Mouse (Mus musculus) testis, adult 2 months (tissue): ENCODE data around the gene Arpc1b. TPM values are rescaled to one million over a fixed set of nuclear protein-coding genes. Genes with fewer than 3 reads are reported as not detected.
A peak's percentile ranks its signal among the peaks of the same experiment; 100 is the strongest.
"Not testable (repeated sequence)": the region's sequence is repeated elsewhere in the genome, so short reads cannot be mapped to it uniquely, and the experiment has no call there.

Experiments used
- H3K27ac ChIP-seq: fragments of 200-500 bp; 2 replicates; pipeline ENCODE4 v1.5.1; 2012; ENCODE audit warnings: low read depth, low read length; ENCODE audit not compliant: control insufficient read depth, insufficient read depth
- H3K27me3 ChIP-seq: fragments of 200-500 bp; 2 replicates; pipeline ENCODE4 v1.6.1; 2012; ENCODE audit warnings: mild to moderate bottlenecking, low read length, moderate library complexity; ENCODE audit not compliant: control insufficient read depth, insufficient read depth
- H3K36me3 ChIP-seq: fragments of 200-500 bp; 2 replicates; pipeline ENCODE4 v1.6.1; 2012; ENCODE audit warnings: mild to moderate bottlenecking, low read length; ENCODE audit not compliant: control insufficient read depth, insufficient read depth
- H3K4me1 ChIP-seq: fragments of 200-500 bp; 2 replicates; pipeline ENCODE4 v1.6.1; 2012; ENCODE audit warnings: low read length; ENCODE audit not compliant: control insufficient read depth, insufficient read depth
- H3K4me3 ChIP-seq: fragments of 200-500 bp; 2 replicates; pipeline ENCODE4 v1.5.1; 2012; ENCODE audit warnings: low read depth, mild to moderate bottlenecking, low read length, moderate library complexity, mixed read lengths; ENCODE audit not compliant: control insufficient read depth
- CTCF ChIP-seq: fragments of 200-500 bp; IDR thresholded peaks from 2 replicates; pipeline ENCODE4 v1.5.1; 2012; ENCODE audit warnings: low read depth, mild to moderate bottlenecking, inconsistent platforms, low read length, moderate library complexity; ENCODE audit not compliant: control insufficient read depth, insufficient read depth, insufficient replicate concordance
- POLR2A ChIP-seq: fragments of 200-500 bp; IDR thresholded peaks from 2 replicates; pipeline ENCODE4 v1.6.1; 2012; ENCODE audit warnings: low read depth, mild to moderate bottlenecking, inconsistent platforms, low read length, moderate library complexity; ENCODE audit not compliant: control insufficient read depth
- polyA plus RNA-seq: library from polyadenylated mRNA; depleted of rRNA; stranded (reverse); fragments of >200 nt; gene quantifications from 2 replicates; pipeline ENCODE4 v1.2.3, GENCODE M21; 2012

Arpc1b gene
- polyA plus RNA-seq, 1 experiment = 71.7 TPM

GRCm38 (mm10) chr5:145126580-145126979 is 12.6 kb downstream of the Arpc1b start:
- TF ChIP-seq CTCF = no peak
- TF ChIP-seq POLR2A = no peak
- Histone ChIP-seq H3K27me3 (no peaks in the 10 kb centered on the region), H3K4me3 (no peak overlapping the region), H3K36me3 (no peaks in the 10 kb centered on the region; the same call in none of the 2 replicates), H3K27ac (no peak overlapping the region), H3K4me1 (peaks cover 5% of the 10 kb centered on the region)

GRCm38 (mm10) chr5:145129124-145129523 is 15.1 kb downstream of the Arpc1b start:
- Histone ChIP-seq H3K4me1 (peaks cover 5% of the 10 kb centered on the region), H3K4me3 (no peak overlapping the region)
- TF ChIP-seq CTCF = no peak
- no peak for TF ChIP-seq POLR2A

GRCm38 (mm10) chr5:145129773-145130172 is 15.8 kb downstream of the Arpc1b start:
- H3K36me3 ChIP-seq, H3K27me3 ChIP-seq, H3K27ac ChIP-seq, H3K4me1 ChIP-seq, H3K4me3 ChIP-seq: not testable (repeated sequence)

More at GRCm38 (mm10) chr5:145129124-145129523, 15.1 kb downstream of the Arpc1b start:
- peaks cover 7% of the 10 kb centered on the region for H3K36me3 ChIP-seq
- no peak overlapping the region for H3K27ac ChIP-seq
- H3K27me3 ChIP-seq = no peaks in the 10 kb centered on the region

GRCm38 (mm10) chr5:145130191-145130590 is 16.2 kb downstream of the Arpc1b start:
- Histone ChIP-seq H3K4me1 (peaks cover 5% of the 10 kb centered on the region), H3K36me3 (peaks cover 8% of the 10 kb centered on the region), H3K4me3 (no peak overlapping the region), H3K27ac (no peak overlapping the region; the same call in 1 of the 2 replicates), H3K27me3 (no peaks in the 10 kb centered on the region)
- no peak for TF ChIP-seq POLR2A

- H3K36me3 ChIP-seq = peaks cover 8% of the 10 kb centered on the region
- no peak overlapping the region for H3K27ac ChIP-seq
- peaks cover 5% of the 10 kb centered on the region for H3K4me1 ChIP-seq
- TF ChIP-seq CTCF (no peak), POLR2A (no peak)
- no peak overlapping the region for H3K4me3 ChIP-seq
- no peaks in the 10 kb centered on the region for H3K27me3 ChIP-seq
Observed at GRCm38 (mm10) chr5:145130995-145131394, 17.0 kb downstream of the Arpc1b start.

- not testable (repeated sequence) for H3K27ac ChIP-seq, H3K4me3 ChIP-seq, H3K27me3 ChIP-seq, H3K4me1 ChIP-seq, H3K36me3 ChIP-seq
Observed at GRCm38 (mm10) chr5:145133275-145133674, 19.3 kb downstream of the Arpc1b start.

- Histone ChIP-seq H3K36me3 (peaks cover 5% of the 10 kb centered on the region), H3K27ac (peak overlapping the region; percentile 5), H3K27me3 (no peaks in the 10 kb centered on the region), H3K4me3 (peak overlapping the region; percentile 100), H3K4me1 (no peaks in the 10 kb centered on the region)
- TF ChIP-seq POLR2A (no peak), CTCF (no peak)
Observed at GRCm38 (mm10) chr5:145138836-145139235, 24.8 kb downstream of the Arpc1b start.
